Mouse (Mus musculus): ENCODE data around the gene Dnase1l2. TPM values are rescaled to one million over a fixed set of nuclear protein-coding genes. Genes with fewer than 3 reads are reported as not detected.

Dnase1l2 gene
- polyA plus RNA-seq, 1 experiment from 2014 or later, result 0.73 TPM

GRCm38 (mm10) chr17:24485090-24485860 is 42.4 kb upstream of the Dnase1l2 start:
- Histone ChIP-seq H3K27me3 (replicated peaks; ENCODE audit: control insufficient read depth, insufficient read depth, low read length) (peaks cover 27% of the 10 kb centered on the region; the same call in 1 of the 2 replicates), H3K4me3 (ENCODE audit: low read depth, low read length) (no peak overlapping the region), H3K4me1 (replicated peaks; ENCODE audit: control insufficient read depth, insufficient read depth, low read length) (peaks cover 6% of the 10 kb centered on the region; the same call in 1 of the 2 replicates), H3K27ac (ENCODE audit: low read depth, low read length) (no peak overlapping the region), H3K9ac (ENCODE audit: low read depth, low read length) (no peak overlapping the region), H3K4me2 (replicated peaks; ENCODE audit: low read depth) (no peak overlapping the region), H3K36me3 (ENCODE audit: control insufficient read depth, insufficient read depth) (no peaks in the 10 kb centered on the region), H3K9me3 (ENCODE audit: control insufficient read depth) (no peaks in the 10 kb centered on the region)
- WGBS, result 48% methylated on average over 11 of the region's 11 CpGs
- TF ChIP-seq CTCF (IDR thresholded peaks at IDR 0.05; ENCODE audit: low read depth), result no peak
- no peak for ATAC-seq

- Histone ChIP-seq H3K27me3 (replicated peaks; ENCODE audit: control insufficient read depth, insufficient read depth, low read length) (peaks cover 13% of the 10 kb centered on the region; the same call in 1 of the 2 replicates), H3K9me3 (ENCODE audit: control insufficient read depth) (no peaks in the 10 kb centered on the region), H3K27ac (ENCODE audit: low read depth, low read length) (no peak overlapping the region), H3K36me3 (ENCODE audit: control insufficient read depth, insufficient read depth) (no peaks in the 10 kb centered on the region), H3K4me3 (ENCODE audit: low read depth, low read length) (no peak overlapping the region), H3K4me1 (replicated peaks; ENCODE audit: control insufficient read depth, insufficient read depth, low read length) (no peaks in the 10 kb centered on the region), H3K4me2 (replicated peaks; ENCODE audit: low read depth) (no peak overlapping the region), H3K9ac (ENCODE audit: low read depth, low read length) (no peak overlapping the region)
- TF ChIP-seq CTCF (IDR thresholded peaks at IDR 0.05; ENCODE audit: low read depth), result no peak
- 93% methylated on average over 3 of the region's 3 CpGs for WGBS
- no peak for ATAC-seq
Measured at GRCm38 (mm10) chr17:24483495-24483894, 40.6 kb upstream of the Dnase1l2 start.

- Histone ChIP-seq H3K9ac (ENCODE audit: low read depth, low read length) (no peak overlapping the region), H3K27me3 (replicated peaks; ENCODE audit: control insufficient read depth, insufficient read depth, low read length) (no peaks in the 10 kb centered on the region), H3K36me3 (ENCODE audit: control insufficient read depth, insufficient read depth) (peaks cover 16% of the 10 kb centered on the region), H3K4me1 (replicated peaks; ENCODE audit: control insufficient read depth, insufficient read depth, low read length) (peaks cover 8% of the 10 kb centered on the region), H3K4me3 (ENCODE audit: low read depth, low read length) (no peak overlapping the region), H3K4me2 (replicated peaks; ENCODE audit: low read depth) (no peak overlapping the region), H3K27ac (ENCODE audit: low read depth, low read length) (no peak overlapping the region), H3K9me3 (ENCODE audit: control insufficient read depth) (no peaks in the 10 kb centered on the region)
- ATAC-seq, result no peak
- no peak for TF ChIP-seq CTCF (IDR thresholded peaks at IDR 0.05; ENCODE audit: low read depth)
- 85% methylated on average over 20 of the region's 20 CpGs for WGBS
Measured at GRCm38 (mm10) chr17:24481027-24481815, 38.3 kb upstream of the Dnase1l2 start.

GRCm38 (mm10) chr17:24480201-24480826 is 37.4 kb upstream of the Dnase1l2 start:
- TF ChIP-seq CTCF (IDR thresholded peaks at IDR 0.05; ENCODE audit: low read depth), result peak; percentile 61
- Histone ChIP-seq H3K4me1 (replicated peaks; ENCODE audit: control insufficient read depth, insufficient read depth, low read length) (peaks cover 8% of the 10 kb centered on the region), H3K9ac (ENCODE audit: low read depth, low read length) (no peak overlapping the region), H3K4me3 (ENCODE audit: low read depth, low read length) (no peak overlapping the region), H3K4me2 (replicated peaks; ENCODE audit: low read depth) (no peak overlapping the region), H3K27ac (ENCODE audit: low read depth, low read length) (no peak overlapping the region), H3K36me3 (ENCODE audit: control insufficient read depth, insufficient read depth) (peaks cover 25% of the 10 kb centered on the region), H3K9me3 (ENCODE audit: control insufficient read depth) (no peaks in the 10 kb centered on the region), H3K27me3 (replicated peaks; ENCODE audit: control insufficient read depth, insufficient read depth, low read length) (no peaks in the 10 kb centered on the region)
- ATAC-seq, result no peak
- 53% methylated on average over 3 of the region's 3 CpGs for WGBS

GRCm38 (mm10) chr17:24479431-24479830 is 36.5 kb upstream of the Dnase1l2 start:
- peak overlapping the region; percentile 87 for H3K4me3 ChIP-seq (ENCODE audit: low read depth, low read length)
- no peak overlapping the region; the same call in 1 of the 2 replicates for H3K4me2 ChIP-seq (replicated peaks; ENCODE audit: low read depth)
- no peak overlapping the region for H3K27ac ChIP-seq (ENCODE audit: low read depth, low read length)
- peaks cover 8% of the 10 kb centered on the region for H3K4me1 ChIP-seq (replicated peaks; ENCODE audit: control insufficient read depth, insufficient read depth, low read length)
- TF ChIP-seq CTCF (IDR thresholded peaks at IDR 0.05; ENCODE audit: low read depth), result no peak
- 14% methylated on average over 1 of the region's 1 CpGs for WGBS
- H3K9me3 ChIP-seq (ENCODE audit: control insufficient read depth), result no peaks in the 10 kb centered on the region
- no peak overlapping the region for H3K9ac ChIP-seq (ENCODE audit: low read depth, low read length)
- no peak for ATAC-seq
- peaks cover 34% of the 10 kb centered on the region for H3K36me3 ChIP-seq (ENCODE audit: control insufficient read depth, insufficient read depth)
- H3K27me3 ChIP-seq (replicated peaks; ENCODE audit: control insufficient read depth, insufficient read depth, low read length), result no peaks in the 10 kb centered on the region
